ENCODE assay signal across 9 mouse cellular contexts in genomic region chr6:87152461-87153230, GRCm38 (mm10). TPM values are rescaled to one million over a fixed set of nuclear protein-coding genes. Genes with fewer than 3 reads are reported as not detected.
DNase-seq lines count a peak whose midpoint lies in the region; ATAC-seq and TF ChIP-seq lines count a peak whose summit lies in the region.
"Had no signal": no experiment of that assay in that cellular context is flagged by ENCODE, and none has a peak within 500 bp of the region (broad histone marks: within the 10 kb centered on the region; RNA-seq: fewer than 3 reads in every experiment).

No protein-coding gene starts in this region.

- WGBS in liver, postnatal 0 days (ENCODE audit: insufficient replicate concordance): 36% methylated on average over 21 of the region's 21 CpGs

- no peaks in the 10 kb centered on the region for H3K4me1 ChIP-seq in liver, postnatal 0 days (ENCODE audit: insufficient read depth)

- DNase-seq in embryo, embryonic 10 days (ENCODE audit: low spot score): peak; percentile 10
- DNase-seq in embryo, embryonic 10.5 days (ENCODE audit: low spot score): no peak
- peak; percentile 36 for DNase-seq in heart, adult 8-10 months (ENCODE audit: low spot score)
- DNase-seq in liver, postnatal 0 days: peak; percentile 47
- peak; percentile 93 for DNase-seq in spleen, postnatal 36 days (ENCODE audit: low spot score in 2 of 2)
- DNase-seq in kidney, adult 11 months: no peak
- no peak for DNase-seq in ovary, postnatal 10 days (ENCODE audit: low spot score)

- H3K27me3 ChIP-seq in liver, postnatal 0 days (ENCODE audit: insufficient read depth, low read length): no peaks in the 10 kb centered on the region

- H3K4me3 ChIP-seq in liver, postnatal 0 days (ENCODE audit: low read depth, low read length): no peak overlapping the region

- ATAC-seq in liver, postnatal 0 days: peak; percentile 90
- ATAC-seq in cerebellum, adult (ENCODE audit: insufficient number of reproducible peaks, low FRiP score, low TSS enrichment): no peak

- H3K27ac ChIP-seq in liver, postnatal 0 days (ENCODE audit: low read depth): peak overlapping the region; percentile 46

- H3K4me2 ChIP-seq in liver, postnatal 0 days (ENCODE audit: low read depth, low read length): peak overlapping the region; percentile 7

- H3K9me3 ChIP-seq in liver, postnatal 0 days (ENCODE audit: low read length): no peaks in the 10 kb centered on the region

- H3K9ac ChIP-seq in liver, postnatal 0 days (replicated peaks): no peak overlapping the region

- TF ChIP-seq CTCF in liver, postnatal 0 days (IDR thresholded peaks at IDR 0.05; ENCODE audit: low read depth): no peak

- H3K36me3 ChIP-seq in liver, postnatal 0 days (replicated peaks; ENCODE audit: insufficient read depth, low read length): no peaks in the 10 kb centered on the region

- no peak for TF ChIP-seq EP300 in liver, postnatal 0 days (IDR thresholded peaks at IDR 0.05; ENCODE audit: low read depth)

RNA-seq across cellular contexts. Expression of gene D6Ertd527e, which starts 48.1 kb away (rescaled TPM):
- under 1 TPM in 1 of 4 experiments, not detected in 3; 0.44 TPM for total RNA-seq in heart, adult 8-10 months (2022)
- not detected in 2 replicates for polyA plus RNA-seq in liver, postnatal 0 days (2015; fragmentation: Nextera tagmentation; extraction: Ambion mirVana)
- total RNA-seq: ES-E14 had no signal

Comparison
In these comparisons a context has a peak if more than half of its experiments do, and no peak if none do; other contexts are left out.
1. DNase-seq: peak in embryo, embryonic 10 days (single experiment), heart, adult 8-10 months (single experiment), liver, postnatal 0 days (single experiment) and spleen, postnatal 36 days (2 of 2); none in embryo, embryonic 10.5 days (single experiment), kidney, adult 11 months (single experiment) and ovary, postnatal 10 days (single experiment).